In genomic region chr7:139914141-139915047, GRCm38 (mm10) we compare ENCODE assay signal across 9 mouse cellular contexts. TPM values are rescaled to one million over a fixed set of nuclear protein-coding genes. Genes with fewer than 3 reads are reported as not detected.
DNase-seq lines count a peak whose midpoint lies in the region; ATAC-seq and TF ChIP-seq lines count a peak whose summit lies in the region.
"Had no signal": no experiment of that assay in that cellular context is flagged by ENCODE, and none has a peak within 500 bp of the region (broad histone marks: within the 10 kb centered on the region; RNA-seq: fewer than 3 reads in every experiment).

No protein-coding gene starts in this region.

- H3K36me3 ChIP-seq in kidney, postnatal 0 days (ENCODE audit: insufficient read depth, low read length) = no peaks in the 10 kb centered on the region
- H3K36me3 ChIP-seq in midbrain, postnatal 0 days (ENCODE audit: insufficient read depth, low read length) = peaks cover 23% of the 10 kb centered on the region

- 12% methylated on average over 29 of the region's 29 CpGs for WGBS in kidney, postnatal 0 days
- 15% methylated on average over 29 of the region's 29 CpGs for WGBS in midbrain, postnatal 0 days

- H3K9me3 ChIP-seq in kidney, postnatal 0 days (replicated peaks; ENCODE audit: low read length) = no peaks in the 10 kb centered on the region
- no peaks in the 10 kb centered on the region for H3K9me3 ChIP-seq in midbrain, postnatal 0 days (ENCODE audit: low read length)

- H3K27ac ChIP-seq in kidney, postnatal 0 days = no peak overlapping the region
- H3K27ac ChIP-seq in midbrain, postnatal 0 days (ENCODE audit: low read depth, low read length) = no peak overlapping the region

- H3K4me2 ChIP-seq in kidney, postnatal 0 days (ENCODE audit: low read length) = peak overlapping the region; percentile 59
- peak overlapping the region; percentile 26 for H3K4me2 ChIP-seq in midbrain, postnatal 0 days (ENCODE audit: low read depth, low read length, poor library complexity, severe bottlenecking)

- peaks cover 5% of the 10 kb centered on the region; the same call in 1 of the 2 replicates for H3K27me3 ChIP-seq in kidney, postnatal 0 days (ENCODE audit: insufficient read depth, low read length)
- peaks cover 16% of the 10 kb centered on the region for H3K27me3 ChIP-seq in midbrain, postnatal 0 days (ENCODE audit: insufficient read depth, low read length)

- H3K9ac ChIP-seq in kidney, postnatal 0 days (ENCODE audit: low read depth, low read length) = 0 out of 2 replicates have a peak overlapping the region, but pooled peaks have one; percentile 0
- no peak overlapping the region for H3K9ac ChIP-seq in midbrain, postnatal 0 days (replicated peaks; ENCODE audit: low read length, poor library complexity, severe bottlenecking)

- peak; percentile 52 for DNase-seq in kidney, postnatal 0 days (ENCODE audit: low spot score)
- no peak for DNase-seq in kidney, postnatal 25 days
- DNase-seq in embryo, embryonic 10.5 days (ENCODE audit: low spot score) = peak; percentile 75
- no peak for DNase-seq in midbrain, postnatal 0 days (ENCODE audit: low spot score)
- DNase-seq in gastrocnemius, adult 8-10 months (ENCODE audit: low spot score in 2 of 2) = no peak
- no peak for DNase-seq in frontal cortex, postnatal 10 days (ENCODE audit: low spot score in 2 of 2)
- no peak for DNase-seq in urinary bladder, postnatal 10 days (ENCODE audit: low spot score)

- peak; percentile 60 for ATAC-seq in kidney, postnatal 0 days (replicated peaks; ENCODE audit: low FRiP score, low read depth)
- peak; percentile 50 for ATAC-seq in inflammation-experienced regulatory T-cells, adult 6 months
- no peak; the same call in 1 of the 2 replicates for ATAC-seq in midbrain, postnatal 0 days (ENCODE audit: low FRiP score)

- no peak for TF ChIP-seq CTCF in kidney, postnatal 0 days (IDR thresholded peaks at IDR 0.05; ENCODE audit: low read depth)
- TF ChIP-seq CTCF in midbrain, postnatal 0 days (IDR thresholded peaks at IDR 0.05) = no peak

- H3K4me1 ChIP-seq in kidney, postnatal 0 days (replicated peaks; ENCODE audit: insufficient read depth, low read length) = 0 out of 2 replicates have a peak, but pooled peaks cover 6% of the 10 kb centered on the region
- peaks cover 5% of the 10 kb centered on the region; the same call in 1 of the 2 replicates for H3K4me1 ChIP-seq in midbrain, postnatal 0 days (ENCODE audit: insufficient read depth, low read length)

- peak overlapping the region; percentile 32 for H3K4me3 ChIP-seq in kidney, postnatal 0 days (replicated peaks; ENCODE audit: low read depth, low read length)
- H3K4me3 ChIP-seq in midbrain, postnatal 0 days (ENCODE audit: low read depth, low read length) = no peak overlapping the region

RNA-seq across cellular contexts. Expression of gene Kndc1, which starts 19.9 kb away (rescaled TPM):
- 0.09 and 0.18 TPM in 2 replicates for polyA plus RNA-seq in kidney, postnatal 0 days (2015; fragmentation: Nextera tagmentation; extraction: Ambion mirVana)
- under 1 TPM; 0.20 to 0.49 (median 0.38) TPM for polyA plus RNA-seq in inflammation-experienced regulatory T-cells, adult 6 months (2017; shearing (Covaris generic))
- 71.5 and 80.6 TPM in 2 replicates for total RNA-seq in midbrain, postnatal 0 days (2014; rRNA removed)
- polyA plus RNA-seq in midbrain, postnatal 0 days (2015; fragmentation: Nextera tagmentation; extraction: Ambion mirVana) = 20.2 and 22.4 TPM in 2 replicates
- total RNA-seq in gastrocnemius, adult 8-10 months (2022) = under 1 TPM in 1 of 4 experiments, not detected in 3; 0.07 TPM

RNA-seq across cellular contexts. Expression of gene Utf1, which starts 29.2 kb away (rescaled TPM):
- not detected in 2 replicates for polyA plus RNA-seq in kidney, postnatal 0 days (2015; fragmentation: Nextera tagmentation; extraction: Ambion mirVana)
- polyA plus RNA-seq in inflammation-experienced regulatory T-cells, adult 6 months (2017; shearing (Covaris generic)) = 1 to 10 TPM; 3.3 to 5.0 (median 3.6) TPM
- not detected in 2 replicates for total RNA-seq in midbrain, postnatal 0 days (2014; rRNA removed)
- not detected in 2 replicates for polyA plus RNA-seq in midbrain, postnatal 0 days (2015; fragmentation: Nextera tagmentation; extraction: Ambion mirVana)
- total RNA-seq in gastrocnemius, adult 8-10 months (2022) = not detected
- polyA plus RNA-seq: brain, embryonic 14.5 days had no signal

Comparison
In these comparisons a context has a peak if more than half of its experiments do, and no peak if none do; other contexts are left out.
1. DNase-seq: peak in kidney, postnatal 0 days (single experiment) and embryo, embryonic 10.5 days (single experiment); none in kidney, postnatal 25 days (0 of 2), midbrain, postnatal 0 days (single experiment), gastrocnemius, adult 8-10 months (0 of 2), frontal cortex, postnatal 10 days (0 of 2) and urinary bladder, postnatal 10 days (single experiment).
2. RNA of gene Kndc1, which starts 19.9 kb away (polyA plus RNA-seq): 20.2 to 22.4 TPM in midbrain, postnatal 0 days; 0.20 to 0.49 TPM in inflammation-experienced regulatory T-cells, adult 6 months and 0.09 to 0.18 TPM in kidney, postnatal 0 days; every median in the first group is over 10 times any median in the second.